Mouse (Mus musculus) midbrain, embryonic 13.5 days (tissue): ENCODE data around the gene Rps3. TPM values are rescaled to one million over a fixed set of nuclear protein-coding genes. Genes with fewer than 3 reads are reported as not detected.

Experiments
- ATAC-seq: fragments of 200-750 bp; cut with Nextera tagmentation; 2 replicates; pipeline ENCODE4 v1.8.0; 2017; ENCODE audit warnings: mild to moderate bottlenecking, moderate TSS enrichment, moderate library complexity
- H3K27ac ChIP-seq: fragments of 300-500 bp; sonication (generic); 2 replicates; pipeline ENCODE4 v1.5.1; 2015; ENCODE audit warnings: inconsistent platforms, mild to moderate bottlenecking, moderate library complexity
- H3K27me3 ChIP-seq: fragments of 300-500 bp; sonication (generic); 2 replicates; pipeline ENCODE4 v1.6.1; 2015; ENCODE audit warnings: mild to moderate bottlenecking, inconsistent platforms
- H3K36me3 ChIP-seq: fragments of 300-500 bp; sonication (generic); 2 replicates; pipeline ENCODE4 v1.6.1; 2015; ENCODE audit warnings: mild to moderate bottlenecking, inconsistent platforms
- H3K4me1 ChIP-seq: fragments of 300-500 bp; sonication (generic); replicated peaks from 2 replicates; pipeline ENCODE4 v1.6.1; 2015; ENCODE audit warnings: inconsistent platforms
- H3K4me2 ChIP-seq: fragments of 300-500 bp; sonication (generic); replicated peaks from 2 replicates; pipeline ENCODE4 v1.6.1; 2015; ENCODE audit warnings: moderate library complexity, mild to moderate bottlenecking, inconsistent platforms
- H3K4me3 ChIP-seq: fragments of 300-500 bp; sonication (generic); replicated peaks from 2 replicates; pipeline ENCODE4 v1.5.1; 2015; ENCODE audit warnings: mild to moderate bottlenecking, inconsistent platforms
- H3K9ac ChIP-seq: fragments of 300-500 bp; sonication (generic); replicated peaks from 2 replicates; pipeline ENCODE4 v1.6.1; 2015; ENCODE audit warnings: mild to moderate bottlenecking, inconsistent platforms
- H3K9me3 ChIP-seq: fragments of 300-500 bp; sonication (generic); 2 replicates; pipeline ENCODE4 v1.6.1; 2016; ENCODE audit warnings: mild to moderate bottlenecking, inconsistent platforms
- WGBS: fragments of 180-500 bp; shearing (Covaris S2); methylation state at CpG from one replicate; pipeline ENCODE4 v1.1.7; 2015; 5-methylcytosine and 5-hydroxymethylcytosine counted together
- polyA plus RNA-seq: library from polyadenylated mRNA; unstranded; fragments of >200 nt; fragmentation: Nextera tagmentation; extraction: Ambion mirVana; gene quantifications from 2 replicates; pipeline ENCODE4 v1.2.1, GENCODE M21; 2015

Gene Rps3
- polyA plus RNA-seq, 1 experiment from 2014 or later, result 531 TPM

- 0 out of 2 replicates have a peak, but pooled peaks have one; percentile 29 for ATAC-seq
- Histone ChIP-seq H3K4me2 (no peak overlapping the region), H3K4me3 (no peak overlapping the region), H3K27ac (peak overlapping the region; percentile 35; the same call in 1 of the 2 replicates), H3K9me3 (no peaks in the 10 kb centered on the region), H3K4me1 (peaks cover 55% of the 10 kb centered on the region), H3K36me3 (peaks cover 12% of the 10 kb centered on the region; the same call in 1 of the 2 replicates), H3K9ac (no peak overlapping the region), H3K27me3 (no peaks in the 10 kb centered on the region)
- WGBS, result 13% methylated on average over 12 of the region's 12 CpGs
These were observed 48.8 kb downstream of the Rps3 start for GRCm38 (mm10) chr7:99434672-99435250.

GRCm38 (mm10) chr7:99432863-99433262, 50.7 kb downstream of the Rps3 start:
- H3K27ac ChIP-seq, result no peak overlapping the region; the same call in 1 of the 2 replicates
- no peaks in the 10 kb centered on the region for H3K9me3 ChIP-seq
- H3K27me3 ChIP-seq, result no peaks in the 10 kb centered on the region
- no peak overlapping the region for H3K4me2 ChIP-seq
- no peak overlapping the region for H3K4me3 ChIP-seq
- H3K9ac ChIP-seq, result 0 out of 2 replicates have a peak overlapping the region, but pooled peaks have one; percentile 4
- no peak for ATAC-seq
- H3K4me1 ChIP-seq, result peaks cover 63% of the 10 kb centered on the region
- WGBS, result 88% methylated on average over 6 of the region's 6 CpGs
- H3K36me3 ChIP-seq, result peaks cover under 1% of the 10 kb centered on the region; the same call in 1 of the 2 replicates

- peak; percentile 25; the same call in 1 of the 2 replicates for ATAC-seq
- Histone ChIP-seq H3K27ac (peak overlapping the region; percentile 70), H3K4me2 (no peak overlapping the region), H3K27me3 (no peaks in the 10 kb centered on the region), H3K4me1 (peaks cover 63% of the 10 kb centered on the region), H3K9ac (0 out of 2 replicates have a peak overlapping the region, but pooled peaks have one; percentile 7), H3K36me3 (no peaks in the 10 kb centered on the region; the same call in 1 of the 2 replicates), H3K4me3 (no peak overlapping the region), H3K9me3 (no peaks in the 10 kb centered on the region)
- WGBS, result 56% methylated on average over 14 of the region's 14 CpGs
These were observed 51.3 kb downstream of the Rps3 start for GRCm38 (mm10) chr7:99432248-99432647.

- peaks cover 56% of the 10 kb centered on the region for H3K4me1 ChIP-seq
- H3K27ac ChIP-seq, result peak overlapping the region; percentile 68
- 68% methylated on average over 11 of the region's 11 CpGs for WGBS
- no peaks in the 10 kb centered on the region for H3K27me3 ChIP-seq
- no peak overlapping the region for H3K4me3 ChIP-seq
- peaks cover 14% of the 10 kb centered on the region; the same call in 1 of the 2 replicates for H3K36me3 ChIP-seq
- no peaks in the 10 kb centered on the region for H3K9me3 ChIP-seq
- H3K9ac ChIP-seq, result no peak overlapping the region
- no peak for ATAC-seq
- no peak overlapping the region for H3K4me2 ChIP-seq
These were observed 53.3 kb downstream of the Rps3 start for GRCm38 (mm10) chr7:99430246-99430645.

- no peak overlapping the region for H3K4me3 ChIP-seq
- peak; percentile 10; the same call in 1 of the 2 replicates for ATAC-seq
- 31% methylated on average over 6 of the region's 6 CpGs for WGBS
- H3K27me3 ChIP-seq, result no peaks in the 10 kb centered on the region
- H3K36me3 ChIP-seq, result peaks cover 14% of the 10 kb centered on the region; the same call in 1 of the 2 replicates
- no peak overlapping the region for H3K4me2 ChIP-seq
- H3K27ac ChIP-seq, result peak overlapping the region; percentile 68
- H3K9me3 ChIP-seq, result no peaks in the 10 kb centered on the region
- H3K9ac ChIP-seq, result 0 out of 2 replicates have a peak overlapping the region, but pooled peaks have one; percentile 33
- peaks cover 56% of the 10 kb centered on the region for H3K4me1 ChIP-seq
These were observed 53.8 kb downstream of the Rps3 start for GRCm38 (mm10) chr7:99429786-99430185.

- WGBS, result 89% methylated on average over 5 of the region's 5 CpGs
- H3K27me3 ChIP-seq, result no peaks in the 10 kb centered on the region
- H3K4me1 ChIP-seq, result peaks cover 56% of the 10 kb centered on the region
- no peak overlapping the region for H3K27ac ChIP-seq
- no peak overlapping the region for H3K9ac ChIP-seq
- no peaks in the 10 kb centered on the region for H3K9me3 ChIP-seq
- H3K36me3 ChIP-seq, result peaks cover 14% of the 10 kb centered on the region; the same call in 1 of the 2 replicates
- no peak overlapping the region for H3K4me3 ChIP-seq
- H3K4me2 ChIP-seq, result no peak overlapping the region
- no peak for ATAC-seq
These were observed 54.7 kb downstream of the Rps3 start for GRCm38 (mm10) chr7:99428836-99429235.

- Histone ChIP-seq H3K9ac (no peak overlapping the region), H3K4me2 (no peak overlapping the region), H3K4me1 (peaks cover 50% of the 10 kb centered on the region), H3K27me3 (no peaks in the 10 kb centered on the region), H3K4me3 (no peak overlapping the region), H3K9me3 (no peaks in the 10 kb centered on the region), H3K36me3 (peaks cover 14% of the 10 kb centered on the region; the same call in 1 of the 2 replicates), H3K27ac (no peak overlapping the region)
- no peak for ATAC-seq
- WGBS, result 96% methylated on average over 3 of the region's 3 CpGs
These were observed 55.6 kb downstream of the Rps3 start for GRCm38 (mm10) chr7:99427987-99428386.

Other genes with a start within 250 kb of the Rps3 start
- gene Mogat2, start 245.1 kb downstream of the Rps3 start, polyA plus RNA-seq, result 2.2 and 3.0 TPM in 2 replicates
- 102 and 106 TPM in 2 replicates for gene Map6, start 216.3 kb downstream of the Rps3 start, polyA plus RNA-seq
- 244 and 284 TPM in 2 replicates for gene Serpinh1, start 130.5 kb downstream of the Rps3 start, polyA plus RNA-seq
- 42.5 and 46.4 TPM in 2 replicates for gene Gdpd5, start 102.3 kb downstream of the Rps3 start, polyA plus RNA-seq
- gene Klhl35, start 17.7 kb downstream of the Rps3 start, polyA plus RNA-seq, result 9.0 and 17.2 TPM in 2 replicates
- 14.0 and 14.8 TPM in 2 replicates for gene Arrb1, start 51.7 kb upstream of the Rps3 start, polyA plus RNA-seq
- gene Tpbgl, start 143.4 kb upstream of the Rps3 start, polyA plus RNA-seq, result 0.64 and 1.0 TPM in 2 replicates
- 4.1 and 5.0 TPM in 2 replicates for gene Slco2b1, start 227.6 kb upstream of the Rps3 start, polyA plus RNA-seq
- gene Olfr520, start 246.5 kb upstream of the Rps3 start, polyA plus RNA-seq, result not detected in 2 replicates